Mouse (Mus musculus): Measurements from ENCODE around the gene Slc39a2. TPM values are rescaled to one million over a fixed set of nuclear protein-coding genes. Genes with fewer than 3 reads are reported as not detected.
A peak's percentile ranks its signal among the peaks of the same experiment; 100 is the strongest.
"Not testable (repeated sequence)": the region's sequence is repeated elsewhere in the genome, so short reads cannot be mapped to it uniquely, and the experiment has no call there.

The Slc39a2 gene
- total RNA-seq, 2 experiments from 2014 or later = 3.8 to 4.3 TPM

GRCm38 (mm10) chr14:51923492-51923891, 30.8 kb downstream of the Slc39a2 start:
- intact Hi-C loops (cut with DNase I) = no loop called here
- no peak for DNase-seq (ENCODE audit: low spot score in 2 of 2)

GRCm38 (mm10) chr14:51926930-51927329, 34.2 kb downstream of the Slc39a2 start:
- intact Hi-C loops (cut with DNase I); DNase-seq (ENCODE audit: low spot score in 2 of 2): not testable (repeated sequence)

GRCm38 (mm10) chr14:51929309-51929943, 36.7 kb downstream of the Slc39a2 start:
- DNase-seq (ENCODE audit: low spot score in 2 of 2) = peak; percentile 66 to 84
- intact Hi-C loops (cut with DNase I) = no loop called here

GRCm38 (mm10) chr14:51929968-51930367, 37.3 kb downstream of the Slc39a2 start:
- intact Hi-C loops (cut with DNase I) = loop anchor here (2.0 to 5.0 kb wide), 2 partner anchors 25 to 57 kb away; no protein-coding TSS in a partner anchor
- DNase-seq (ENCODE audit: low spot score in 2 of 2) = no peak

GRCm38 (mm10) chr14:51930824-51931223, 38.1 kb downstream of the Slc39a2 start:
- peak; percentile 78 for DNase-seq (ENCODE audit: low spot score in 2 of 2)
- intact Hi-C loops (cut with DNase I) = loop anchor here (2.0 to 5.0 kb wide), 2 partner anchors 26 to 56 kb away; no protein-coding TSS in a partner anchor

GRCm38 (mm10) chr14:51932092-51933020, 39.7 kb downstream of the Slc39a2 start:
- DNase-seq (ENCODE audit: low spot score in 2 of 2) = no peak
- intact Hi-C loops (cut with DNase I) = loop anchor here (5.0 kb wide), 1 partner anchor 55 kb away; no protein-coding TSS in a partner anchor

GRCm38 (mm10) chr14:51939005-51939404, 46.3 kb downstream of the Slc39a2 start:
- no peak for DNase-seq (ENCODE audit: low spot score in 2 of 2)
- intact Hi-C loops (cut with DNase I) = no loop called here

GRCm38 (mm10) chr14:51940944-51941560, 48.4 kb downstream of the Slc39a2 start:
- intact Hi-C loops (cut with DNase I) = no loop called here
- no peak for DNase-seq (ENCODE audit: low spot score in 2 of 2)

GRCm38 (mm10) chr14:51941577-51941976, 48.9 kb downstream of the Slc39a2 start:
- DNase-seq (ENCODE audit: low spot score in 2 of 2) = no peak
- intact Hi-C loops (cut with DNase I) = no loop called here

- intact Hi-C loops (cut with DNase I) = no loop called here
- DNase-seq (ENCODE audit: low spot score in 2 of 2) = no peak
Measured at GRCm38 (mm10) chr14:51942236-51942635, 49.5 kb downstream of the Slc39a2 start.

GRCm38 (mm10) chr14:51943336-51943735, 50.6 kb downstream of the Slc39a2 start:
- intact Hi-C loops (cut with DNase I) = no loop called here
- no peak for DNase-seq (ENCODE audit: low spot score in 2 of 2)

Other genes starting within 250 kb of the Slc39a2 start
- gene Gm17079, start 197.4 kb upstream of the Slc39a2 start, total RNA-seq (2021) = not detected
- gene Gm5800, start 175.7 kb upstream of the Slc39a2 start, total RNA-seq (2021) = not detected
- not detected for gene Ang4, start 119.3 kb upstream of the Slc39a2 start, total RNA-seq (2021)
- not detected for gene AY358078, start 92.8 kb upstream of the Slc39a2 start, total RNA-seq (2021)
- not detected for gene Ear6, start 39.2 kb upstream of the Slc39a2 start, total RNA-seq (2021)
- gene Mettl17, start 8.0 kb upstream of the Slc39a2 start, total RNA-seq (2021) = 10 to 100 TPM; 29.1 to 34.6 TPM
- gene Ndrg2, start 21.3 kb downstream of the Slc39a2 start, total RNA-seq (2021) = 100 to 1,000 TPM; 508 to 561 TPM
- not detected for gene Tppp2, start 25.5 kb downstream of the Slc39a2 start, total RNA-seq (2021)
- gene Rnase13, start 29.9 kb downstream of the Slc39a2 start, total RNA-seq (2021) = not detected
- 10 to 100 TPM; 31.9 to 35.2 TPM for gene Arhgef40, start 91.8 kb downstream of the Slc39a2 start, total RNA-seq (2021)
- under 1 TPM; 0.36 to 0.77 TPM for gene Tmem253, start 122.8 kb downstream of the Slc39a2 start, total RNA-seq (2021)
- gene Zfp219, start 127.8 kb downstream of the Slc39a2 start, total RNA-seq (2021) = 10 to 100 TPM; 29.5 to 33.6 TPM
- gene Olfr221, start 149.6 kb downstream of the Slc39a2 start, total RNA-seq (2021) = not detected
- 100 to 1,000 TPM; 194 to 206 TPM for gene Hnrnpc, start 211.1 kb downstream of the Slc39a2 start, total RNA-seq (2021)
- gene Rpgrip1, start 217.8 kb downstream of the Slc39a2 start, total RNA-seq (2021) = 1 to 10 TPM in 1 of 2 experiments, under 1 TPM in 1; 0.88 to 2.2 TPM

Data from left cerebral cortex, postnatal 14 days (tissue).